Mouse (Mus musculus) limb, embryonic 15.5 days (tissue): ENCODE results near the gene Sos1. TPM values are rescaled to one million over a fixed set of nuclear protein-coding genes. Genes with fewer than 3 reads are reported as not detected.

Experiments
- ATAC-seq: fragments of 200-750 bp; cut with Nextera tagmentation; 2 replicates; pipeline ENCODE4 v1.8.0; 2017; ENCODE audit warnings: low read depth, moderate TSS enrichment; ENCODE audit not compliant: insufficient number of reproducible peaks, low FRiP score, low TSS enrichment
- H3K27ac ChIP-seq: fragments of 300-500 bp; sonication (generic); 2 replicates; pipeline ENCODE4 v1.5.1; 2015; ENCODE audit warnings: moderate library complexity, mild to moderate bottlenecking, inconsistent platforms
- H3K27me3 ChIP-seq: fragments of 300-500 bp; sonication (generic); 2 replicates; pipeline ENCODE4 v1.6.1; 2015; ENCODE audit warnings: inconsistent platforms
- H3K36me3 ChIP-seq: fragments of 300-500 bp; sonication (generic); 2 replicates; pipeline ENCODE4 v1.6.1; 2015; ENCODE audit warnings: inconsistent platforms
- H3K4me1 ChIP-seq: fragments of 300-500 bp; sonication (generic); 2 replicates; pipeline ENCODE4 v1.6.1; 2015; ENCODE audit warnings: inconsistent platforms
- H3K4me2 ChIP-seq: fragments of 300-500 bp; sonication (generic); 2 replicates; pipeline ENCODE4 v1.6.1; 2015; ENCODE audit warnings: mild to moderate bottlenecking, inconsistent platforms
- H3K4me3 ChIP-seq: fragments of 300-500 bp; sonication (generic); 2 replicates; pipeline ENCODE4 v1.5.1; 2015; ENCODE audit warnings: mild to moderate bottlenecking, inconsistent platforms
- H3K9ac ChIP-seq: fragments of 300-500 bp; sonication (generic); 2 replicates; pipeline ENCODE4 v1.6.1; 2015; ENCODE audit warnings: inconsistent platforms
- H3K9me3 ChIP-seq: fragments of 300-500 bp; sonication (generic); 2 replicates; pipeline ENCODE4 v1.6.1; 2016; ENCODE audit warnings: inconsistent platforms
- WGBS: fragments of 180-500 bp; shearing (Covaris S2); methylation state at CpG from one replicate; pipeline ENCODE4 v1.1.7; 2015; 5-methylcytosine and 5-hydroxymethylcytosine counted together
- polyA plus RNA-seq: library from polyadenylated mRNA; unstranded; fragments of >200 nt; fragmentation: Nextera tagmentation; extraction: Ambion mirVana; gene quantifications from 2 replicates; pipeline ENCODE4 v1.2.1, GENCODE M21; 2015

The Sos1 gene
- polyA plus RNA-seq, 1 experiment from 2014 or later: 4.8 TPM

GRCm38 (mm10) chr17:80450426-80451030, 29.7 kb downstream of the Sos1 start:
- Histone ChIP-seq H3K27me3 (no peaks in the 10 kb centered on the region), H3K27ac (no peak overlapping the region), H3K4me2 (no peak overlapping the region), H3K4me3 (no peak overlapping the region), H3K36me3 (peaks cover 40% of the 10 kb centered on the region), H3K9me3 (no peaks in the 10 kb centered on the region), H3K9ac (no peak overlapping the region), H3K4me1 (no peaks in the 10 kb centered on the region)
- WGBS: 72% methylated on average over 3 of the region's 3 CpGs
- no peak for ATAC-seq

- 86% methylated on average over 5 of the region's 5 CpGs for WGBS
- H3K27me3 ChIP-seq: no peaks in the 10 kb centered on the region
- no peaks in the 10 kb centered on the region for H3K9me3 ChIP-seq
- ATAC-seq: no peak
- no peaks in the 10 kb centered on the region for H3K4me1 ChIP-seq
- no peak overlapping the region for H3K4me3 ChIP-seq
- no peak overlapping the region for H3K27ac ChIP-seq
- no peak overlapping the region for H3K4me2 ChIP-seq
- peaks cover 56% of the 10 kb centered on the region for H3K36me3 ChIP-seq
- H3K9ac ChIP-seq: no peak overlapping the region
These were observed 33.8 kb downstream of the Sos1 start for GRCm38 (mm10) chr17:80446470-80446869.

DNA sequence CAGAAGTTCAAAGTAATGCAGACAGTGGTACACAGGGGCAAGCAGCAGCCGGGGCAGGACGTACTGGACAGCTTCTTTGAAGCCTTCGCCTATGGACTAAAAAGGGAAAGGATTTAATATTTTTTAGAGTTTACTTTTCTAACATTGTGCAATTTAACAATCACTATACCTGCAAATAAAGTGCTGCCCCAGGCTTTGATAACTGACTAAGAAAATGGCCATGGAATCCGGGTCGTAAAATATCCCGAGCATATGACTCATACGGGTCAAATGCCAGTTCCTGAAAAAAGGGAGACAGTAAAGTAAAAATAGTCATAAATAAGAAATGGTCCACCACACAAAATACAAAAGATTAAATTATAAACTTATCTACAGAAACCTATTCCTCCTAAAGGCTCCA, 34.8 kb downstream of the Sos1 start:
- Histone ChIP-seq H3K4me1 (no peaks in the 10 kb centered on the region), H3K27ac (no peak overlapping the region), H3K4me3 (no peak overlapping the region), H3K9me3 (no peaks in the 10 kb centered on the region), H3K27me3 (no peaks in the 10 kb centered on the region), H3K9ac (no peak overlapping the region), H3K36me3 (peaks cover 59% of the 10 kb centered on the region), H3K4me2 (no peak overlapping the region)
- ATAC-seq: no peak
- 74% methylated on average over 7 of the region's 7 CpGs for WGBS

DNA sequence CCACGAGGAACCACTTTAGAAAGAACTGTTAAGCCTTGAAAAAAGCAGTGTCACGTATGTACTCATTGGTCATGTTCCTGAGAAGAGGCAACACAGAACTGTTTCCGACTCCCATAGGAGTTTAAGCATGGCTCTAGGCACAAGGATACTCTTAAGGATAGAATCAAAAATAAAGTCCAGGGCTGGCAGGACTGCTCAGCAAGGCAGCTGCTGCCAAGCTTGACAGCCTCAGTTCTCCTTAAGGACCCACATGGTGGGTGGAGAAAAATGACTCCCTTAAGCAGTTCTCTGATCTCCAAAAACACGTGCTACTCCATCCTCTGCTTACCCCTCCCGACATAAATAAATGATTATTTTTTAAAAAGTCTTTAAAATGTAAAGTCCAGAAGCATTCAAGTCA, 44.6 kb downstream of the Sos1 start:
- Histone ChIP-seq H3K27ac (no peak overlapping the region), H3K4me2 (no peak overlapping the region), H3K9ac (no peak overlapping the region), H3K4me3 (no peak overlapping the region), H3K36me3 (peaks cover 32% of the 10 kb centered on the region), H3K4me1 (no peaks in the 10 kb centered on the region), H3K9me3 (no peaks in the 10 kb centered on the region), H3K27me3 (no peaks in the 10 kb centered on the region)
- ATAC-seq: no peak
- WGBS: 84% methylated on average over 5 of the region's 5 CpGs

GRCm38 (mm10) chr17:80434430-80434829, 45.8 kb downstream of the Sos1 start:
- Histone ChIP-seq H3K27ac (no peak overlapping the region), H3K4me1 (no peaks in the 10 kb centered on the region), H3K27me3 (no peaks in the 10 kb centered on the region), H3K9ac (no peak overlapping the region), H3K4me2 (no peak overlapping the region), H3K36me3 (peaks cover 32% of the 10 kb centered on the region), H3K9me3 (no peaks in the 10 kb centered on the region), H3K4me3 (no peak overlapping the region)
- no peak for ATAC-seq
- WGBS: 81% methylated on average over 3 of the region's 3 CpGs

GRCm38 (mm10) chr17:80431997-80432396, 48.3 kb downstream of the Sos1 start:
- Histone ChIP-seq H3K9me3 (no peaks in the 10 kb centered on the region), H3K27me3 (no peaks in the 10 kb centered on the region), H3K27ac (no peak overlapping the region), H3K4me3 (no peak overlapping the region), H3K9ac (no peak overlapping the region), H3K36me3 (peaks cover 20% of the 10 kb centered on the region), H3K4me2 (no peak overlapping the region), H3K4me1 (no peaks in the 10 kb centered on the region)
- 88% methylated on average over 9 of the region's 9 CpGs for WGBS
- no peak for ATAC-seq

DNA sequence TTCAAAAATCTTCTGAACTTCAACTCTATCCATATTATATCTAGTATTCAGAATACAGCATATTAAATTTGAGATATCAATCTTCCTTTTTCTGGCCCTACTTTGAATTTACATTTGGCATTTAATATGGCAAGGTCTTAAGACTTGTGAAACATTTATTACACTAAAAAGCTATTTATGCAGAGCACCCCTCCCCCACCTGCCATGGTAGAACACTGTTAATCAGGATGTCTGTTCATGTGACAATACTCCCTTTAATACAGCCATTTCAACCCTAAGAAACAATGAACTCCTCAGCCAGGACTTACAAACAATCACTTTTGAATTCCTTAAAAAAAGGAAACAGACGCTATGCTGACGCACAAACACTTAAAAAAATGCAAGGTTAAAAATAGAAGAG, 52.3 kb downstream of the Sos1 start:
- WGBS: 77% methylated on average over 2 of the region's 2 CpGs
- H3K27ac ChIP-seq: no peak overlapping the region

GRCm38 (mm10) chr17:80426901-80427300, 53.4 kb downstream of the Sos1 start:
- Histone ChIP-seq H3K4me3 (no peak overlapping the region), H3K27ac (no peak overlapping the region), H3K36me3 (peaks cover 11% of the 10 kb centered on the region), H3K27me3 (no peaks in the 10 kb centered on the region), H3K9me3 (no peaks in the 10 kb centered on the region), H3K9ac (no peak overlapping the region), H3K4me1 (peaks cover 5% of the 10 kb centered on the region; the same call in 1 of the 2 replicates), H3K4me2 (no peak overlapping the region)
- 58% methylated on average over 5 of the region's 5 CpGs for WGBS
- no peak for ATAC-seq

More for the DNA sequence above, 52.3 kb downstream of the Sos1 start:
- Histone ChIP-seq H3K9ac (no peak overlapping the region), H3K9me3 (no peaks in the 10 kb centered on the region), H3K27me3 (no peaks in the 10 kb centered on the region), H3K4me2 (no peak overlapping the region), H3K36me3 (peaks cover 3% of the 10 kb centered on the region), H3K4me1 (peaks cover 5% of the 10 kb centered on the region; the same call in 1 of the 2 replicates), H3K4me3 (no peak overlapping the region)
- ATAC-seq: no peak

DNA sequence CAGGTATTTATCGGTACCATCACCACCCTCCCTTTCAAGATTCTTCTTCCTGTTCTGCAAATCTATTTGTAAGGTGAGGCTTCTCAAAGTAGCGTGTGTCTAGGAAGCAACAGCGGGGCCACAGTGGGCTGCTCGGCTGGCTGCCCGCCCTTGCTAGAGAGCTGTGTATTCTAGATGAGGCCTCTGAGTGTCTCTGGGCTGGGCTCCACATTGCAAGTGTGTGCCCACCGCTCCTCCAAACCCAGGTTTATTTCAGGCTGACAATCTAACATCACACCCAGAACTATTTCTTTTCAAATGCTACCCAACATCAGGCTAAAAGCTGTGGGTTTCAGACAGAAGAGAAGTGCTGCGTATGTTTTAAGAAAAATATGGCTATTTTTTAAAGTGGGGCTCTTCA, 54.1 kb downstream of the Sos1 start:
- Histone ChIP-seq H3K36me3 (peaks cover 11% of the 10 kb centered on the region), H3K4me1 (peaks cover 5% of the 10 kb centered on the region; the same call in 1 of the 2 replicates), H3K27ac (no peak overlapping the region), H3K9me3 (no peaks in the 10 kb centered on the region), H3K4me3 (no peak overlapping the region), H3K27me3 (no peaks in the 10 kb centered on the region), H3K9ac (no peak overlapping the region), H3K4me2 (no peak overlapping the region)
- WGBS: 86% methylated on average over 7 of the region's 7 CpGs
- ATAC-seq: no peak

DNA sequence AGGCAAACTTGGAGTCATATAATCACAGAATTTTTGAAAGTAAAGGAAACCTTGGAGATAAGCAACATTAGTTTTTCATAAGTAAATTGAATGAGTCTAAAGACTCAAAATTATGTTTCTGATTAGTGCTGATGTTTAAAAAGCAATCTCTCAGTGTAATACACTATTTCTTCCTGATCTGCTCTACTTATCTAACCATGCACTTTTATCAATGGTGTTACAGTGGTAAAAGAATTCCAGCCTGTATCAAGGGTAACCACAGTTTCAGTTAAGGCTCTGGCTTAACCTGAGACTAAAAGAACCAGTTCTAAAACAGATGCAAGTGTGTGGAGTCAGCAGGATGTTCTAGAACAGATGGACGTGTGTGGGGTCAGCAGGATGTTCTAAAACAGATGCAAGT, 59.3 kb downstream of the Sos1 start:
- Histone ChIP-seq H3K27me3 (no peaks in the 10 kb centered on the region), H3K4me2 (no peak overlapping the region), H3K9ac (no peak overlapping the region), H3K4me1 (no peaks in the 10 kb centered on the region), H3K27ac (no peak overlapping the region), H3K36me3 (peaks cover 43% of the 10 kb centered on the region), H3K4me3 (no peak overlapping the region), H3K9me3 (no peaks in the 10 kb centered on the region)
- 95% methylated on average over 1 of the region's 1 CpGs for WGBS
- ATAC-seq: no peak

- H3K4me1 ChIP-seq: no peaks in the 10 kb centered on the region
- no peak overlapping the region for H3K4me2 ChIP-seq
- no peak overlapping the region for H3K9ac ChIP-seq
- ATAC-seq: no peak
- 86% methylated on average over 10 of the region's 10 CpGs for WGBS
- peaks cover 55% of the 10 kb centered on the region for H3K36me3 ChIP-seq
- H3K27ac ChIP-seq: no peak overlapping the region
- no peaks in the 10 kb centered on the region for H3K9me3 ChIP-seq
- no peak overlapping the region for H3K4me3 ChIP-seq
- no peaks in the 10 kb centered on the region for H3K27me3 ChIP-seq
These were observed 61.6 kb downstream of the Sos1 start for GRCm38 (mm10) chr17:80418572-80419210.

- Histone ChIP-seq H3K27me3 (no peaks in the 10 kb centered on the region), H3K4me1 (no peaks in the 10 kb centered on the region), H3K36me3 (peaks cover 66% of the 10 kb centered on the region), H3K27ac (no peak overlapping the region), H3K4me3 (no peak overlapping the region), H3K9me3 (no peaks in the 10 kb centered on the region), H3K4me2 (no peak overlapping the region), H3K9ac (no peak overlapping the region)
- ATAC-seq: no peak
- 63% methylated on average over 1 of the region's 1 CpGs for WGBS
These were observed 69.1 kb downstream of the Sos1 start for GRCm38 (mm10) chr17:80411182-80411581.
